Mouse (Mus musculus) heart, adult 11 months (tissue): ENCODE results near the gene Papss2.

Source experiments
- DNase-seq: peaks from one replicate; pipeline ENCODE4 v3.0.0; 2022

The Papss2 gene

GRCm38 (mm10) chr19:32595506-32596286 lies at the start of gene Papss2:
Gene Papss2 (plus strand): TSS chr19:32595790.
- peak; percentile 99 for DNase-seq

- peak; percentile 91 for DNase-seq
Observed at GRCm38 (mm10) chr19:32547396-32547795, 48.2 kb upstream of the Papss2 start.

GRCm38 (mm10) chr19:32548202-32548601 lies 47.4 kb upstream of the Papss2 start:
- peak; percentile 54 for DNase-seq

- peak; percentile 92 for DNase-seq
Observed at GRCm38 (mm10) chr19:32550446-32550845, 45.1 kb upstream of the Papss2 start.

- DNase-seq: peak; percentile 95
Observed at GRCm38 (mm10) chr19:32551442-32551841, 44.1 kb upstream of the Papss2 start.

- DNase-seq: peak; percentile 96
Observed at GRCm38 (mm10) chr19:32552106-32552505, 43.5 kb upstream of the Papss2 start.

GRCm38 (mm10) chr19:32553310-32553709 lies 42.3 kb upstream of the Papss2 start:
- DNase-seq: no peak

GRCm38 (mm10) chr19:32555257-32555656 lies 40.3 kb upstream of the Papss2 start:
- DNase-seq: peak; percentile 82

GRCm38 (mm10) chr19:32567025-32567424 lies 28.6 kb upstream of the Papss2 start:
- DNase-seq: peak; percentile 55

GRCm38 (mm10) chr19:32567447-32567846 lies 28.1 kb upstream of the Papss2 start:
- DNase-seq: peak; percentile 78

- DNase-seq: no peak
Observed at GRCm38 (mm10) chr19:32568470-32568869, 27.1 kb upstream of the Papss2 start.

- peak; percentile 81 for DNase-seq
Observed at GRCm38 (mm10) chr19:32568961-32569653, 26.5 kb upstream of the Papss2 start.

GRCm38 (mm10) chr19:32569725-32570124 lies 25.9 kb upstream of the Papss2 start:
- no peak for DNase-seq

GRCm38 (mm10) chr19:32572191-32572590 lies 23.4 kb upstream of the Papss2 start:
- no peak for DNase-seq

GRCm38 (mm10) chr19:32573259-32573658 lies 22.3 kb upstream of the Papss2 start:
- DNase-seq: peak; percentile 84

- DNase-seq: peak; percentile 51
Observed at GRCm38 (mm10) chr19:32574846-32575245, 20.7 kb upstream of the Papss2 start.

- DNase-seq: peak; percentile 76
Observed at GRCm38 (mm10) chr19:32577749-32578148, 17.8 kb upstream of the Papss2 start.

- peak; percentile 33 for DNase-seq
Observed at GRCm38 (mm10) chr19:32583091-32583766, 12.4 kb upstream of the Papss2 start.

- DNase-seq: peak; percentile 74
Observed at GRCm38 (mm10) chr19:32587727-32588126, 7.9 kb upstream of the Papss2 start.

- DNase-seq: peak; percentile 27
Observed at GRCm38 (mm10) chr19:32592749-32593148, 2.8 kb upstream of the Papss2 start.

GRCm38 (mm10) chr19:32593870-32594269 lies 1.7 kb upstream of the Papss2 start:
- DNase-seq: peak; percentile 35

GRCm38 (mm10) chr19:32595131-32595505 lies 472 bp upstream of the Papss2 start:
- no peak for DNase-seq

GRCm38 (mm10) chr19:32599006-32599405 lies 3.4 kb downstream of the Papss2 start:
- peak; percentile 78 for DNase-seq

- DNase-seq: no peak
Observed at GRCm38 (mm10) chr19:32599436-32599835, 3.8 kb downstream of the Papss2 start.
